Mouse (Mus musculus) cerebellum, adult 8-10 months (tissue): ENCODE measurements at regions not wholly inside any gene's neighbourhood (a gene's known extent, or its start where the extent isn't known, plus 50 kb on each side); places are given as distances from the start of the nearest gene placed in this dataset.

Source experiments
- DNase-seq: peaks from one replicate; pipeline ENCODE4 v3.0.0; 2022

DNA sequence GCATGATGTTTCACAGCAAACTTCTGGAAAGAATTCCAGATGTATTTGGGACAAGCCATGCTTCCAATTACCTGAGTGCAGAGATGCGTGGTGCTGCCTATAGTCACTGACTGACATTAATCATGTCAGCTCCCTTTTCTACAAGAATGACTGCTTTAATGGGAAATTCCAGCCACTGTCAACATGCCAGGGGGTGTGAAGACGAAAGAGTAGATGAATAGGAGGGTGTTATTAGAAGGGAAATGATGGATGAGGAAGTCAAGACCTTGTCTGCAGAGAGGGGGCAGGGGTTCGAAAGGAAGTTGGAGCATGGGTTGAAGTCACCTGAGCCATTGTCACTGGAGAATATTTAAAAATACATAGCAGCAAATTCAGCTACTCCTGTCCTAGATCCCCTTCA, 634.6 kb downstream of the Brinp1 start:
- no peak for DNase-seq

DNA sequence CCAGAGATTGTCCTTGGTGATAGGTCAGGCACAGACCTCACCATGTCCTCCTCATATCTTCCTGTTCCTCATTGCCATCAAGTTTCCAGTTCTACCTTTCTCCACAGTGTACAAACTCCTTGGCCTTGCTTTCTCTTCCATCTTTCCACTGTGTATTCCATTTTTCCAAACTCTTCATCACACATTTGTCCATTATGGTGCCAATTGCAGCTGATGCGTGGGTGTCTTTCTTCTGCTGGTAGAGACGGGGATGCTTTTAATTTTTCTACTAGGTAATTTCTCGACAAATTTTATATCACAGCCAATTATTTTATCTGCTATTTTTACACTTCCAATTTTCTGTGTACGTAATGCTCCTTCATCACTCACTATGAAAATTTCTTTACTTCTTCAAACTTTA, 641.4 kb downstream of the Brinp1 start:
- DNase-seq, result no peak

DNA sequence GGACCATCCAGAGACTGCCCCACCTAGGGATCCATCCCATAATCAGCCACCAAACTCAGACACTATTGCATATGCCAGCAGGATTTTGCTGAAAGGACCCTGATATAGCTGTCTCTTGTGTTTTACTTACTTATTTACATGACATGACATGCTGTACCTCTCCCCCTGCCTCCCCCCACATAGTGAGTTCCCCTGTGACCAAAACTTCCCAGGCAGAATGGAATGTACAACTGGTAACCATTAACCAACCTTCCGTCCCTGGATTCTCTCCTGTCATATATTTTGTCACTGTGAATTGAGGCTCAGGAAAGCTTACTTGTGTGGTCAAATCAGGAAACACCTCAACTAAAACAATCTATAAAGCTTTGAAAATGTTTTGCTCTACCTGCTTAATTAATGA, 669.4 kb downstream of the Brinp1 start:
- DNase-seq, result no peak

DNA sequence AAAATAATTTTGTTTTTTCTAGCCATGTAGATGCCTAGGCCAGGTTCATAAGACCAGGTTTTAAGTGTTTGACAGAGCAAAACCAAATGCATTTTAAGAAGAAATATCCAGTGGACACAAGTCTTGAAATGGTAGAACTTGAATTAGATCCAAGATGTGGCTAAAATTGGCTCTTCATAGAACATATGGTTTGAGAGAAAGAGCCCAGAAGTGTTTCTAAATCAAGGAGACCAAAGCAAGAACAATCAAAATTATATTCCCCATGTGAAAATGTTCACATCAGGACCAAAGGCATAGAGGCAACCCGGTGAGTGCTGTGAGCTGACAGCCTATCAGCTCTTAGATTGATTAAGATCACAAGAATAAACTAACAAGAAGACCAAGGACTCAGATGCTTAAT, 673.3 kb downstream of the Brinp1 start:
- no peak for DNase-seq

DNA sequence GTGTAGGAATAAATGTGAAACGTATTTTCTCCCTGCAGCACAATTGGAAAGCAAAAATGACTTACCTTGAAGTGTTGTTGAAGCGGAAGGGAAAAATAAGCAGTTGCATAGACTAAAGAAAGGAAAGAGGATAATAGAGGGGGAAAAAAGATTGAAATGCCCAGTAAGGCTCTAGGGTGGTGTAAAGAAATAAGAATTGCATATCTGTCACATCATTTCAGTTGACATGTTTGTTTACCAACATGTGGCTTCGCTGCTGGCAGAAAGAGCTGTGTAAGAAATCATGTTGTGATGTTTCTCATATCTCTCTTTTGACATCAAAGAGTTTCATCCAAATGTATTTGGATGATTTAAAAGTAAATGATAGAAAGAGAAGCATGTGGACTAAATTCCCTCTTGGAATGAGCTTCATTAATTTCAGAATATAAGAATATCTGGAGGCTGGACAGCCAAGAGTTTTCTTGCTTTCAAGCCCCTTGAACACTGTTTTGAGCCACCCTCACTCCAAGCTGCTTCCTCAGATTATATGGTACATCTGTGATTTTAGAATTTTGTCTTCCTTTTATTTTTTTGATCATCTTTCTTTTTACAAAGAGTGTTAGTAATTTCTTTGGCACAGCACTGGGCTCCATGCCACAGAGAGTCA, 679.0 kb downstream of the Brinp1 start:
- DNase-seq, result no peak
